Mouse (Mus musculus): ENCODE measurements around the gene Cfap70. TPM values are rescaled to one million over a fixed set of nuclear protein-coding genes. Genes with fewer than 3 reads are reported as not detected.

The Cfap70 gene
- polyA plus RNA-seq, 1 experiment from 2014 or later = not detected

Other genes starting within 250 kb of the Cfap70 start
- not detected in 3 replicates for gene Kcnk16, start 183.0 kb downstream of the Cfap70 start, polyA plus RNA-seq (2018)
- gene Nudt13, start 157.5 kb downstream of the Cfap70 start, polyA plus RNA-seq (2018) = 14.1 to 21.2 TPM (median 17.6 TPM) in 3 replicates
- 20.4 to 33.9 TPM (median 25.3 TPM) in 3 replicates for gene Ecd, start 104.1 kb downstream of the Cfap70 start, polyA plus RNA-seq (2018)
- 17.1 to 22.7 TPM (median 22.6 TPM) in 3 replicates for gene Fam149b, start 104.1 kb downstream of the Cfap70 start, polyA plus RNA-seq (2018)
- 18.9 to 48.0 TPM (median 43.5 TPM) in 3 replicates for gene Dnajc9, start 63.3 kb downstream of the Cfap70 start, polyA plus RNA-seq (2018)
- gene Mrps16, start 58.6 kb downstream of the Cfap70 start, polyA plus RNA-seq (2018) = 11.6 to 27.2 TPM (median 18.7 TPM) in 3 replicates
- 105 to 128 TPM (median 106 TPM) in 3 replicates for gene Anxa7, start 27.9 kb upstream of the Cfap70 start, polyA plus RNA-seq (2018)
- 0.57 TPM in 1 of 3 replicates, not detected in the others for gene Mss51, start 44.7 kb upstream of the Cfap70 start, polyA plus RNA-seq (2018)
- gene Ppp3cb, start 94.3 kb upstream of the Cfap70 start, polyA plus RNA-seq (2018) = 39.2 to 44.9 TPM (median 43.1 TPM) in 3 replicates
- 2.2 to 2.9 TPM (median 2.5 TPM) in 3 replicates for gene Usp54, start 188.8 kb upstream of the Cfap70 start, polyA plus RNA-seq (2018)
- 0.37 to 1.8 TPM (median 0.59 TPM) in 3 replicates for gene Myoz1, start 204.3 kb upstream of the Cfap70 start, polyA plus RNA-seq (2018)
- not detected in 3 replicates for gene Synpo2l, start 216.1 kb upstream of the Cfap70 start, polyA plus RNA-seq (2018)
- gene Sec24c, start 222.1 kb upstream of the Cfap70 start, polyA plus RNA-seq (2018) = 43.0 to 56.3 TPM (median 51.3 TPM) in 3 replicates
- 6.3 to 12.2 TPM (median 8.0 TPM) in 3 replicates for gene Fut11, start 242.7 kb upstream of the Cfap70 start, polyA plus RNA-seq (2018)